Mouse (Mus musculus) lung, embryonic 16.5 days (tissue): ENCODE data around the gene Armc6. TPM values are rescaled to one million over a fixed set of nuclear protein-coding genes. Genes with fewer than 3 reads are reported as not detected.

ENCODE experiments used
- ATAC-seq: fragments of 200-750 bp; cut with Nextera tagmentation; 2 replicates; pipeline ENCODE4 v1.8.0; 2017; ENCODE audit warnings: low read depth, mild to moderate bottlenecking, moderate library complexity
- H3K27ac ChIP-seq: fragments of 300-500 bp; sonication (generic); 2 replicates; pipeline ENCODE4 v1.5.1; 2014; ENCODE audit warnings: mild to moderate bottlenecking, control low read depth, low read length
- H3K27me3 ChIP-seq: fragments of 300-500 bp; sonication (generic); 2 replicates; pipeline ENCODE4 v1.6.1; 2014; ENCODE audit warnings: low read depth, low read length, mixed read lengths; ENCODE audit not compliant: control insufficient read depth, insufficient read depth
- H3K36me3 ChIP-seq: fragments of 300-500 bp; sonication (generic); 2 replicates; pipeline ENCODE4 v1.6.1; 2014; ENCODE audit warnings: low read length; ENCODE audit not compliant: control insufficient read depth, insufficient read depth
- H3K4me1 ChIP-seq: fragments of 300-500 bp; sonication (generic); replicated peaks from 2 replicates; pipeline ENCODE4 v1.6.1; 2014; ENCODE audit warnings: low read length, mixed read lengths; ENCODE audit not compliant: control insufficient read depth, insufficient read depth
- H3K4me2 ChIP-seq: fragments of 300-500 bp; sonication (generic); 2 replicates; pipeline ENCODE4 v1.6.1; 2014; ENCODE audit warnings: low read depth, low read length, control low read depth
- H3K4me3 ChIP-seq: fragments of 300-500 bp; sonication (generic); 2 replicates; pipeline ENCODE4 v1.5.1; 2014; ENCODE audit warnings: mild to moderate bottlenecking, low read length, control low read depth
- H3K9ac ChIP-seq: fragments of 300-500 bp; sonication (generic); 2 replicates; pipeline ENCODE4 v1.6.1; 2014; ENCODE audit warnings: low read length, control low read depth
- H3K9me3 ChIP-seq: fragments of 300-500 bp; sonication (generic); 2 replicates; pipeline ENCODE4 v1.6.1; 2016; ENCODE audit warnings: low read length; ENCODE audit not compliant: control insufficient read depth
- WGBS: fragments of 180-500 bp; shearing (Covaris S2); extraction: QIAGEN DNeasy Blood & Tissue Kit; methylation state at CpG from one replicate; pipeline ENCODE4 v1.1.7; 2014; 5-methylcytosine and 5-hydroxymethylcytosine counted together
- polyA plus RNA-seq: library from polyadenylated mRNA; unstranded; fragments of >200 nt; fragmentation: Nextera tagmentation; extraction: Ambion mirVana; gene quantifications from 2 replicates; pipeline ENCODE4 v1.2.1, GENCODE M21; 2015

Gene Armc6
- polyA plus RNA-seq, 1 experiment from 2014 or later, result 22.4 TPM

- Histone ChIP-seq H3K4me2 (no peak overlapping the region), H3K9ac (no peak overlapping the region), H3K27ac (no peak overlapping the region), H3K27me3 (no peaks in the 10 kb centered on the region), H3K36me3 (peaks cover 33% of the 10 kb centered on the region), H3K4me3 (no peak overlapping the region), H3K4me1 (no peaks in the 10 kb centered on the region), H3K9me3 (no peaks in the 10 kb centered on the region)
- 85% methylated on average over 6 of the region's 6 CpGs for WGBS
- ATAC-seq, result no peak
Measured at GRCm38 (mm10) chr8:70246622-70247021, 12.4 kb upstream of the Armc6 start.

GRCm38 (mm10) chr8:70240642-70241041 lies 6.4 kb upstream of the Armc6 start:
- Histone ChIP-seq H3K9me3 (no peaks in the 10 kb centered on the region), H3K4me3 (no peak overlapping the region), H3K27ac (no peak overlapping the region), H3K4me1 (peaks cover 1% of the 10 kb centered on the region), H3K27me3 (no peaks in the 10 kb centered on the region), H3K4me2 (no peak overlapping the region), H3K36me3 (peaks cover 41% of the 10 kb centered on the region), H3K9ac (no peak overlapping the region)
- 85% methylated on average over 5 of the region's 5 CpGs for WGBS
- no peak for ATAC-seq

- Histone ChIP-seq H3K4me1 (peaks cover 13% of the 10 kb centered on the region), H3K36me3 (peaks cover 31% of the 10 kb centered on the region), H3K27me3 (no peaks in the 10 kb centered on the region), H3K9me3 (no peaks in the 10 kb centered on the region), H3K27ac (no peak overlapping the region), H3K4me2 (no peak overlapping the region), H3K9ac (no peak overlapping the region), H3K4me3 (no peak overlapping the region)
- 80% methylated on average over 2 of the region's 2 CpGs for WGBS
- ATAC-seq, result no peak
Measured at GRCm38 (mm10) chr8:70237842-70238241, 3.6 kb upstream of the Armc6 start.

- Histone ChIP-seq H3K27me3 (no peaks in the 10 kb centered on the region), H3K36me3 (peaks cover 18% of the 10 kb centered on the region), H3K27ac (peak overlapping the region; percentile 96), H3K9ac (peak overlapping the region; percentile 90), H3K4me2 (peak overlapping the region; percentile 69), H3K4me1 (peaks cover 13% of the 10 kb centered on the region), H3K4me3 (peak overlapping the region; percentile 74), H3K9me3 (no peaks in the 10 kb centered on the region)
- no peak for ATAC-seq
- under 1% methylated on average over 15 of the region's 15 CpGs for WGBS
Measured at GRCm38 (mm10) chr8:70234781-70235128, 489 bp upstream of the Armc6 start.

GRCm38 (mm10) chr8:70233606-70234005 lies 660 bp downstream of the Armc6 start:
- H3K27me3 ChIP-seq, result no peaks in the 10 kb centered on the region
- WGBS, result 5% methylated on average over 13 of the region's 13 CpGs
- ATAC-seq, result no peak

GRCm38 (mm10) chr8:70230837-70231236 lies 3.4 kb downstream of the Armc6 start:
- Histone ChIP-seq H3K9me3 (no peaks in the 10 kb centered on the region), H3K4me3 (no peak overlapping the region), H3K27me3 (no peaks in the 10 kb centered on the region), H3K36me3 (peaks cover 4% of the 10 kb centered on the region; the same call in 1 of the 2 replicates), H3K4me1 (peaks cover 13% of the 10 kb centered on the region), H3K9ac (no peak overlapping the region), H3K27ac (no peak overlapping the region), H3K4me2 (no peak overlapping the region)
- 92% methylated on average over 9 of the region's 9 CpGs for WGBS
- ATAC-seq, result no peak

More at GRCm38 (mm10) chr8:70233606-70234005, 660 bp downstream of the Armc6 start:
- H3K27ac ChIP-seq, result no peak overlapping the region; the same call in 1 of the 2 replicates
- peaks cover 13% of the 10 kb centered on the region for H3K4me1 ChIP-seq
- H3K4me3 ChIP-seq, result peak overlapping the region; percentile 74
- peak overlapping the region; percentile 94 for H3K4me2 ChIP-seq
- H3K9me3 ChIP-seq, result no peaks in the 10 kb centered on the region
- H3K36me3 ChIP-seq, result peaks cover 19% of the 10 kb centered on the region
- H3K9ac ChIP-seq, result peak overlapping the region; percentile 90

GRCm38 (mm10) chr8:70227997-70228396 lies 6.3 kb downstream of the Armc6 start:
- no peaks in the 10 kb centered on the region for H3K27me3 ChIP-seq
- no peaks in the 10 kb centered on the region for H3K4me1 ChIP-seq
- no peak overlapping the region for H3K9ac ChIP-seq
- peaks cover 12% of the 10 kb centered on the region; the same call in 1 of the 2 replicates for H3K36me3 ChIP-seq
- no peak overlapping the region for H3K4me3 ChIP-seq
- H3K4me2 ChIP-seq, result no peak overlapping the region
- WGBS, result 75% methylated on average over 4 of the region's 4 CpGs
- H3K27ac ChIP-seq, result no peak overlapping the region
- no peaks in the 10 kb centered on the region for H3K9me3 ChIP-seq
- ATAC-seq, result no peak

- Histone ChIP-seq H3K9me3 (no peaks in the 10 kb centered on the region), H3K4me3 (no peak overlapping the region), H3K4me1 (no peaks in the 10 kb centered on the region), H3K9ac (no peak overlapping the region), H3K36me3 (peaks cover 15% of the 10 kb centered on the region), H3K27ac (no peak overlapping the region), H3K4me2 (no peak overlapping the region), H3K27me3 (no peaks in the 10 kb centered on the region)
- 48% methylated on average over 6 of the region's 6 CpGs for WGBS
- ATAC-seq, result no peak
Measured at GRCm38 (mm10) chr8:70223341-70223740, 10.9 kb downstream of the Armc6 start.

GRCm38 (mm10) chr8:70222041-70222440 lies 12.2 kb downstream of the Armc6 start:
- Histone ChIP-seq H3K27me3 (no peaks in the 10 kb centered on the region), H3K9me3 (no peaks in the 10 kb centered on the region), H3K27ac (no peak overlapping the region), H3K9ac (no peak overlapping the region), H3K4me1 (no peaks in the 10 kb centered on the region), H3K4me3 (no peak overlapping the region), H3K36me3 (peaks cover 15% of the 10 kb centered on the region), H3K4me2 (no peak overlapping the region)
- no peak for ATAC-seq
- 93% methylated on average over 12 of the region's 12 CpGs for WGBS

GRCm38 (mm10) chr8:70220911-70221310 lies 13.4 kb downstream of the Armc6 start:
- H3K4me2 ChIP-seq, result no peak overlapping the region
- H3K27me3 ChIP-seq, result no peaks in the 10 kb centered on the region
- no peaks in the 10 kb centered on the region for H3K4me1 ChIP-seq
- no peak overlapping the region for H3K4me3 ChIP-seq
- H3K9ac ChIP-seq, result no peak overlapping the region
- no peak overlapping the region for H3K27ac ChIP-seq
- H3K36me3 ChIP-seq, result peaks cover 15% of the 10 kb centered on the region
- H3K9me3 ChIP-seq, result no peaks in the 10 kb centered on the region
- 88% methylated on average over 3 of the region's 3 CpGs for WGBS
- no peak for ATAC-seq
